Mouse (Mus musculus): ENCODE data around the gene H2-K1. TPM values are rescaled to one million over a fixed set of nuclear protein-coding genes. Genes with fewer than 3 reads are reported as not detected.
A peak's percentile ranks its signal among the peaks of the same experiment; 100 is the strongest.
"Not testable (repeated sequence)": the region's sequence is repeated elsewhere in the genome, so short reads cannot be mapped to it uniquely, and the experiment has no call there.

Gene H2-K1
- total and polyA plus RNA-seq, 3 experiments = 1,734 to 2,472 (median 1,753) TPM

DNA sequence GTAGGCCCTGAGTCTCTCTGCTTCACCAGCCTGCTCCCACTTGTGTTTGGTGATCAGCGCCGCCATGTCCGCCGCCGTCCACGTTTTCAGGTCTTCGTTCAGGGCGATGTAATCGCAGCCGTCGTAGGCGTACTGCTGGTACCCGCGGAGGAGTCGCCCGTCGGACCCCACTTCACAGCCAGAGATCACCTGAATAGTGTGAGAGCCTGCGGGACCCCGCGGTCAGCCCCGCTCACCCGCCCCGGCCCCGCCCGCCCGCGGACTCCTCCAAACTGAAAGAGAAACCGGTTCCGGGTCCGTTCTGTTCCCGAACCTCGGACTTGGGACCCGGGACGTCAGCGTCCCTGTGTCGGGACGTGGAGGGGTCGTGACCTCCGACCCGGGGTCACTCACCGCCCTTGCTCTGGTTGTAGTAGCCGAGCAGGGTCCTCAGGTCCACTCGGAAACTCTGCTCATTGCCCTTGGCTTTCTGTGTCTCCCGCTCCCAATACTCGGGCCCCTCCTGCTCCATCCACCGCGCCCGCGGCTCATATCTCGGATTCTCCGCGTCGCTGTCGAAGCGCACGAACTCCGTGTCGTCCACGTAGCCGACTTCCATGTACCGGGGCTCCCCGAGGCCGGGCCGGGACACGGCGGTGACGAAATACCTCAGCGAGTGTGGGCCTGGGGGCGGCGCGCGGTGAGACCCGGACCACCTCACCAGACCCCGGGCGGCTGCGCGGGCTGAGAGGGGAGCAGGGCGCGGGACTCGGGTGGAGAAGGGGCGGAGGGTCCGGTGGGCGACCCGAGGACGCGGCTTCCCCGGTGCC is 602 bp downstream of the H2-K1 start:
- H3K27me3 ChIP-seq (replicated peaks) = no peaks in the 10 kb centered on the region
- peak overlapping the region; percentile 52 to 99 (median 66) for H3K4me3 ChIP-seq (replicated peaks in 1 of 3; ENCODE audit: low read depth in 2 of 3, low read length in 2 of 3, poor library complexity in 1 of 3)
- dilution Hi-C loops (cut with MboI; ENCODE audit: extremely low pct_ligation_motif_present, extremely low pct_unique_long_range_greater_than_20kb, low sequenced_read_pairs) = no loop called here
- no peak for DNase-seq (ENCODE audit: extremely low read depth)
- TF ChIP-seq POLR2AphosphoS2 (IDR thresholded peaks at IDR 0.05; ENCODE audit: low read depth, low read length) = no peak; the same call in 1 of the 2 replicates
- TF ChIP-seq EP300 (IDR thresholded peaks at IDR 0.05; ENCODE audit: low read length) = no peak
- H3K9me3 ChIP-seq (replicated peaks; ENCODE audit: low read length) = no peaks in the 10 kb centered on the region
- peaks cover 23% of the 10 kb centered on the region for H3K79me2 ChIP-seq (replicated peaks; ENCODE audit: control insufficient read depth, extremely low read depth, insufficient read depth, poor library complexity, severe bottlenecking)
- peaks cover 33 to 37% of the 10 kb centered on the region in 2 experiments for H3K36me3 ChIP-seq (replicated peaks in 1 of 2; ENCODE audit: control insufficient read depth in 1 of 2, insufficient read depth in 1 of 2, low read length in 1 of 2)
- H3K4me2 ChIP-seq (ENCODE audit: insufficient read depth, low read depth, poor library complexity, severe bottlenecking) = no peak overlapping the region
- H3K9ac ChIP-seq (ENCODE audit: insufficient read depth, low read depth) = peak overlapping the region; percentile 100
- H3K4me1 ChIP-seq (ENCODE audit: control insufficient read depth in 1 of 2, insufficient read depth in 2 of 2) = peaks cover 16 to 31% of the 10 kb centered on the region in 2 experiments
- peak overlapping the region; percentile 69 for H3K27ac ChIP-seq (ENCODE audit: insufficient read depth, low read depth)
- in situ Hi-C loops (cut with MboI; ENCODE audit: low pct_ligation_motif_present, low pct_unique_long_range_greater_than_20kb, low sequenced_read_pairs) = loop anchor here (5.0 to 25.0 kb wide), 3 partner anchors 1263 to 1463 kb away; partner anchors contain the start of genes H2-D1 and H2-Q10

DNA sequence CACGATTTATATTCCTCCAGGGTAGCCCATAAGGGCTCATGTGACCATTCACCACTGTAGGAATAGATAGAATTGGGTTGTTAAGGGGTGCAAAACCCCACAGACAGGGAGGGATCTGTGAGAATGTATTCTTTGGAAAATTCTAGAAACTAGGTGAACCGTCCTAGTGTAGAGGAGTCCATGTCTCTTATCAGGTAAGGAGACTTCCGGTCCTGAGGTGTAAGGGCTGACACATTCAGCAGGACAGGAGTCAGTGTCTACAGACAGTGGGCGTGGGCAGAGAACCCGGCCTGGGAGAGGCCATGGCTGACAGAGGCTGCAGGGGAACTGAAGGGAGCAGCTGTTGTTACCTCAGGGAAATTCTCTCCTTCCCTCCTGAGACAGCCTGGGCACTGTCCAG is 1.4 kb downstream of the H2-K1 start:
- Histone ChIP-seq H3K36me3 (replicated peaks in 1 of 2; ENCODE audit: control insufficient read depth in 1 of 2, insufficient read depth in 1 of 2, low read length in 1 of 2) (peaks cover 33 to 39% of the 10 kb centered on the region in 2 experiments), H3K4me1 (ENCODE audit: control insufficient read depth in 1 of 2, insufficient read depth in 2 of 2) (peaks cover 16 to 28% of the 10 kb centered on the region in 2 experiments), H3K4me2 (ENCODE audit: insufficient read depth, low read depth, poor library complexity, severe bottlenecking) (peak overlapping the region; percentile 91), H3K79me2 (replicated peaks; ENCODE audit: control insufficient read depth, extremely low read depth, insufficient read depth, poor library complexity, severe bottlenecking) (peaks cover 23% of the 10 kb centered on the region), H3K9ac (ENCODE audit: insufficient read depth, low read depth) (peak overlapping the region; percentile 61), H3K4me3 (replicated peaks in 1 of 3; ENCODE audit: low read depth in 2 of 3, low read length in 2 of 3, poor library complexity in 1 of 3) (peak overlapping the region; percentile 43 to 71 (median 55))
- H3K27ac ChIP-seq (ENCODE audit: insufficient read depth, low read depth); dilution Hi-C loops (cut with MboI; ENCODE audit: extremely low pct_ligation_motif_present, extremely low pct_unique_long_range_greater_than_20kb, low sequenced_read_pairs); DNase-seq (ENCODE audit: extremely low read depth); H3K9me3 ChIP-seq (replicated peaks; ENCODE audit: low read length); H3K27me3 ChIP-seq (replicated peaks): not testable (repeated sequence)
- in situ Hi-C loops (cut with MboI; ENCODE audit: low pct_ligation_motif_present, low pct_unique_long_range_greater_than_20kb, low sequenced_read_pairs) = loop anchor here (10.0 to 25.0 kb wide), 2 partner anchors 1386 to 1464 kb away; partner anchors contain the start of gene H2-Q10
- 0 out of 2 replicates have a peak, but pooled peaks have one; percentile 22 for TF ChIP-seq ZNF384 (IDR thresholded peaks at IDR 0.05; ENCODE audit: low read depth, low read length)

DNA sequence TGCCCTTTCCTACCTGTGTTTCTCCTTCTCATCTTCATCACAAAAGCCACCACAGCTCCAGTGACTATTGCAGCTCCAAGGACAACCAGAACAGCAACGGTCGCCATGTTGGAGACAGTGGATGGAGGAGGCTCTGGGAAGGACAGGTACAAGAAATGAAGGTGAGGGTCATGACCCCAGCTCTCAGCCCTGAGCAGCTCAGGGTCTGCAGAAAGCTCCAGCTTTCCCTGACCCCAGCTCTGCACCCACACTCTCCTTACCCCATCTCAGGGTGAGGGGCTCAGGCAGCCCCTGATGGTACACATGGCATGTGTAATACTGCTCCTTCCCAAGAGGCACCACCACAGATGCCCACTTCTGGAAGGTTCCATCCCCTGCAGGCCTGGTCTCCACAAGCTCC is 3.1 kb downstream of the H2-K1 start:
- H3K4me2 ChIP-seq (ENCODE audit: insufficient read depth, low read depth, poor library complexity, severe bottlenecking); H3K9ac ChIP-seq (ENCODE audit: insufficient read depth, low read depth); dilution Hi-C loops (cut with MboI; ENCODE audit: extremely low pct_ligation_motif_present, extremely low pct_unique_long_range_greater_than_20kb, low sequenced_read_pairs); H3K4me3 ChIP-seq (replicated peaks in 1 of 3; ENCODE audit: low read depth in 2 of 3, low read length in 2 of 3, poor library complexity in 1 of 3); H3K9me3 ChIP-seq (replicated peaks; ENCODE audit: low read length); H3K27me3 ChIP-seq (replicated peaks); H3K27ac ChIP-seq (ENCODE audit: insufficient read depth, low read depth); DNase-seq (ENCODE audit: extremely low read depth): not testable (repeated sequence)
- Histone ChIP-seq H3K4me1 (ENCODE audit: control insufficient read depth in 1 of 2, insufficient read depth in 2 of 2) (peaks cover 16 to 27% of the 10 kb centered on the region in 2 experiments), H3K36me3 (replicated peaks in 1 of 2; ENCODE audit: control insufficient read depth in 1 of 2, insufficient read depth in 1 of 2, low read length in 1 of 2) (peaks cover 33 to 41% of the 10 kb centered on the region in 2 experiments), H3K79me2 (replicated peaks; ENCODE audit: control insufficient read depth, extremely low read depth, insufficient read depth, poor library complexity, severe bottlenecking) (peaks cover 23% of the 10 kb centered on the region)
- in situ Hi-C loops (cut with MboI; ENCODE audit: low pct_ligation_motif_present, low pct_unique_long_range_greater_than_20kb, low sequenced_read_pairs) = loop anchor here (10.0 to 25.0 kb wide), 2 partner anchors 1388 to 1465 kb away; partner anchors contain the start of gene H2-Q10

DNA sequence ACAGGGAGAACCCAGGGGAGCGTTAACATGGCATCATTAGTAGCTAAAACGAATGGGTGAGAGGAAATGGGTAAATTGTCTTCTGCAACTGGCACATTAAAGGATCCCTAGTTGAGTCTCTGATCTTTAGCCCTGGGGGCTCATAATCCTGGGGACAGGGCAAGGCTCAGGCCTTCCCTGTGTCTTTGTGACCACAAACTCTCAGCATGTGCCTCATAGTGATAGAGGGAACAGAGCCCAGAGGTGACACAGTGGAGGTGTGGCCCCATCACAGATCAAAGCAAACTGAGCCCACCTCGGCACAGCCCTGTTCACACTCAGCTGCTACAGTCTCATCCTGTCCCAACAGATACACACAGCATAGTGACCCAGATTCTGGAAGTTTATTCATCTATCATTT is 4.5 kb downstream of the H2-K1 start:
- no peak overlapping the region for H3K4me2 ChIP-seq (ENCODE audit: insufficient read depth, low read depth, poor library complexity, severe bottlenecking)
- H3K27me3 ChIP-seq (replicated peaks) = no peaks in the 10 kb centered on the region
- peaks cover 23% of the 10 kb centered on the region for H3K79me2 ChIP-seq (replicated peaks; ENCODE audit: control insufficient read depth, extremely low read depth, insufficient read depth, poor library complexity, severe bottlenecking)
- H3K9me3 ChIP-seq (replicated peaks; ENCODE audit: low read length) = no peaks in the 10 kb centered on the region
- peaks cover 33 to 41% of the 10 kb centered on the region in 2 experiments for H3K36me3 ChIP-seq (replicated peaks in 1 of 2; ENCODE audit: control insufficient read depth in 1 of 2, insufficient read depth in 1 of 2, low read length in 1 of 2)
- TF ChIP-seq HCFC1 (IDR thresholded peaks at IDR 0.05; ENCODE audit: low read depth, low read length) (no peak), ZMIZ1 (IDR thresholded peaks at IDR 0.05; ENCODE audit: low read depth, low read length) (0 out of 2 replicates have a peak, but pooled peaks have one; percentile 39), RCOR1 (conservative IDR thresholded peaks at IDR 0.05; ENCODE audit: low read depth, low read length) (no peak), TBP (conservative IDR thresholded peaks at IDR 0.05; ENCODE audit: low read depth, low read length) (no peak), JUN (IDR thresholded peaks at IDR 0.05; ENCODE audit: insufficient read depth, low read depth, low read length) (no peak)
- H3K9ac ChIP-seq (ENCODE audit: insufficient read depth, low read depth) = no peak overlapping the region
- in situ Hi-C loops (cut with MboI; ENCODE audit: low pct_ligation_motif_present, low pct_unique_long_range_greater_than_20kb, low sequenced_read_pairs) (loop anchor here (10.0 to 25.0 kb wide), 2 partner anchors 1389 to 1467 kb away; partner anchors contain the start of gene H2-Q10), dilution Hi-C loops (cut with MboI; ENCODE audit: extremely low pct_ligation_motif_present, extremely low pct_unique_long_range_greater_than_20kb, low sequenced_read_pairs) (no loop called here)
- H3K4me3 ChIP-seq (replicated peaks in 1 of 3; ENCODE audit: low read depth in 2 of 3, low read length in 2 of 3, poor library complexity in 1 of 3) = no peak overlapping the region
- peaks cover 13 to 29% of the 10 kb centered on the region in 2 experiments for H3K4me1 ChIP-seq (ENCODE audit: control insufficient read depth in 1 of 2, insufficient read depth in 2 of 2)
- no peak for DNase-seq (ENCODE audit: extremely low read depth)
- no peak overlapping the region for H3K27ac ChIP-seq (ENCODE audit: insufficient read depth, low read depth)
